Mouse (Mus musculus) kidney, adult 9 months (tissue): ENCODE results near the gene Snai3.

ENCODE experiments used
- DNase-seq: peaks from one replicate; pipeline ENCODE4 v3.0.0; 2022

The Snai3 gene

DNA sequence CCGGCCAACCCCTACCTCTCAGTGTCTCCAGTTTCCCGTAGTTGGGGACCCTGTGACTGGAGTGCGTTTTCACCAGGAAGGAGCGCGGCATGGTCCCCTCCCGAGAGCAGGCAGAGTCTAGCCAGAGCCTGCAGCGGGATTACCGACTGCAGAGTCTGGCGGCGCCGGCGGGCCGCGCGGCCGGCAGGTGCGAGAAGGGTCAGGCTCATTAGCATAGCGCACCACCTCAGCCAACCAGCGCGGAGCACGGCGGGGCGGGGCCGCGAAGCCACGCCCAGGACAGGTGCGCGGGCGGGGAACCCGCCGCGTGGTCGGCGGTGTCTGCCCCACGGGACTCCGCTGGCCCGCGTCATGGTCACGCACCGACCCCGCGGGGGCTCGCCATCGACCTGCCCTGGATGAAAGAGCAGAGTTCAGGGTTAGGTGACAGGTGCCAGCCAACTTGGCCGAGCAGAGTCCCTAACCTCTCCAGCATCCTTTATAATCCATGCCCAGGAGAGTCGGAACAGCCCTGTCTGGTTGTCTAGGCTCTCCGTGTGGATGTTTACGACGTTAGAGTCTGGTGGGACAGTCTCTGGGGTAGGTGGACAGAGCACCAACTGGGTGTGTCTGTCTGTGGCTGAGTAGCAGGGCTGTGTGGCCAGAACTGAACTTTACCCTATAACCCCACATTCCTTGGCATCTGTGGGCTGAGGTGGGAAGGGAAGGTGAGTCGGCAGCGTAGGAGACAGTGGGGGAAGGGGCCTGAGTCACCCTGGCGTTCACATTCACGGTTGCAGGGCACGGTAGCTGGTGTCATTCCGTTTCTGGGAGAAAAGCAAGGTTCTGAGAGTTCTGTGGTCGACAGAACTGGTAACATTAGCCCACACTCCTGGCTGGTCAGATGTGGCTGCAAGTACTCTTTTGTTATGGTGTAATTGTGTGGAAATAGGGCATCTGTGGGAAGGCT lies at the start of gene Snai3:
Gene Snai3 (minus strand): TSS at position 210 of the 949 bp plus-strand sequence.
- DNase-seq: peak; percentile 86

DNA sequence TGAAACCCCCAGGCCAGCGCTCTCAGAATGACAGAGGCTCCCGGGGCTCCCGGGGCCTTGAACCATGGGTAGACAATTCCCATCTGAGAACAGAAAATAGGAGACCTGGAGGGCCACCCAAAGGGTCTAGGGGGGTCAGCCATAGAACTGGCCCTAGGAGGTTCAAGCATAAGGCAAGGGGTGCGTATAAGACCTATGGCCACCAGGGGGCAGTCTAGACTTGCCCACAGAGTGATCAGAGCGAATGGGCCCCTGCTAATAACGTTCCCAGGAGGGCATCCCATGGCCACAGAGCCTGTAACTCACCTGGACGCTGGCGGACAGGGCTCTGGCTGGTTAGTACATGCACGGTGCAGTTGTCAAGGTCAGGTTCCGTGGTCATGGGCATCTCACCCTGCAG lies 40.3 kb upstream of the Snai3 start:
- peak; percentile 88 for DNase-seq

DNA sequence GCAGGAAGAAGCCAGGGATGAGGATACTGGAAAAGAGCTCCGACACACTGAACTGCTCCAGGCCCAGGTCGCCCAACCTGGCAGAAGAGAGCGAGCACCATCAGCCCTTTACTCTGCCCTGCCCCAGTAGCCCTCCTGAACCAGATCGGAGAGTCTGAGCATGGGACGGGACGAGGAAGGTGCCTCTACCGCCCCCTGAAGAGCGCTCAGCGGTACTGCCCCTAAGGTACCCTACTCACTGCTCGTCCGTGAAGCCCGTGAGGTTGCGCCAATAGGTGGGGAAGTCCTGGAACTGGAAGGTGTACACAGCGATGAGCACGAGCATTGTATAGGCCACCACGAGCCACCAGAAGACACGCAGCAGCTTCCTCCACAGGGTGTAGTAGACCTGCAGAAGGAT lies 37.4 kb upstream of the Snai3 start:
- no peak for DNase-seq

DNA sequence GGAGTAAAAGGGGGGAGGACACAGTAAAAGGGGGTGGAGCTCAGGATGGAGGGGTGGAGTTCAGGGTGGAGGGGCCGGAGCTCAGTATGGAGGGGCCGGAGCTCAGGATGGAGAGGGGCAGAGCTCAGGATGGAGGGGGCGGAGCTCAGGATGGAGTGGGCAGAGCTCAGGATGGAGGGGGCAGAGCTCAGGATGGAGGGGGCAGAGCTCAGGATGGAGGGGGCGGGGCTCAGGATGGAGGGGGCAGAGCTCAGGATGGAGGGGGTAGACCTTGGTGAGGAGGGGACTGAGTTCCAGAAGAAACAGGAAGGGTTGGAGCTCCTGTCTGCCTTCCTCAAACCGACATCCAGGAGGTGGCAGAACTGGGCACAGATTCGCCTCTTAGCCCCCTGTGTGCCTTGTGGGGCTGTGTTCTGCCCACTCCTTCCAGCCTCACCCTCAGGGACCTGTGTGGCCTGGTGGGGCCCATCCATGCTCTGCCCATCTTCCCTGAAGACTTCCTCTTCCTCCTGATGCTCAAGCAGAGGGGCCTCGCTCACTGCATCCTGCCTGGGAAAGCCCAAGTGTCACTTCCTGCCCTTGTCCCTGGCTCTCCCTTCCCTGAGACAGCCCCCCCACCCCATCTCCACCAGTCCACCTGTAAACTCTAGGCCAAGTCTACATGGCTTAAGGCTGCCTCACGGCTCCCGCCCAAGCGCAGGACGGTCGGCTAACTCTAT lies 36.6 kb upstream of the Snai3 start:
- no peak for DNase-seq

DNA sequence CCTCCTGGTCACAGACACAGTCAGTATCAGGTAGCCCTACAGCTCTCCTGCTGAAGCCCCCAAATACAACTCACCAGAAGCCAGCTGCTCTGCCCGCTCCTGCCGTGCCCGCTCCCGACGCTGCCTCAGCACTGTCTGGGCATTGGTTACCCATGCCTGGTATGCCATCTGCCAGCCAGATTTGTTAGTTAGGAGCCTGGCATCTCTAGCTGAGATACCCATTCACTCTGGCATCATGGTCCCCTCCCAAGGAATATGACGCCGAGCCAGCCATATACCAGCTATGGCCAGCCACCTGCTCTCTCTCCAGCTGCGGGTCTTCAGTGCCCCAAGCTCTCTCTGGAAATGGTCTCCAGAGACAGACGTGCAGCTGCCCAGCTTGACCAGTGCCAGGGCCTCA lies 27.9 kb upstream of the Snai3 start:
- no peak for DNase-seq

DNA sequence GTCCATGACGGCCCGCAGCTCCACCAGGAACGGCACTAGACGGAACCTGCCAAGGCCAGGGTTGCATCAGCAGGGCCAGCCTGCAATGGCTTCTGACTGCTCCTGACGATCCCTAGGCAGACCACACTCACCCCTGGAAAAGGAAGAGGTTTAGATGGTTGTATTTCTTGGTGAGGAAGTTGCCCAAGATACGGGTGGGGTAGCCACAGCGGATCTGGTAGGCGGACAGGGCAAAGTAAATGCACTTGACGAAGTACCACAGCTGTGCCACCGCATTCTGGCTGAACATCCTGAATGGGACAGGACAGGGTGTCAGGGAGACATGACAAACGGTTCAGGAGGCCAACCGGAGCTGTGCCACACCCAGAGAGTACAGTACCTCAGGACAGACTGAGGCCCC lies 24.3 kb upstream of the Snai3 start:
- DNase-seq: no peak

DNA sequence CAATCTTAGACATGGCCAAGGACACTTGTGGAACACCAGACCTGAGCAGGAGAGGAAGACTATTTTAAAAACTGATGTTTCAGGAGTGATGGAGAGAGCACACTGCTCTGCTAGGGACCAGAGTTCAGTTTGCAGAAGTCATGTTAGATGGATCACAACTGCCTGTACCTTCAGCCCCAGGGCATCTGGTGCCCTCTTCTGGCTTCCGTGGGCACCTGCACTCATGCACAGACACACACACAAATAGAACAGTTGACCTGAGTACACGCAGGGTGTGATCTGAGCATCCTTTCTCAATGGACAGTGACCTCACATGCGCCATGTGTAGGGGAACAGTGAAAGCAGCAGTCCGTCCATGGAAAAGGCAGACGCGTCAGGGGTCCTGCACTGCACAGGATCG lies 23.3 kb upstream of the Snai3 start:
- DNase-seq: no peak

DNA sequence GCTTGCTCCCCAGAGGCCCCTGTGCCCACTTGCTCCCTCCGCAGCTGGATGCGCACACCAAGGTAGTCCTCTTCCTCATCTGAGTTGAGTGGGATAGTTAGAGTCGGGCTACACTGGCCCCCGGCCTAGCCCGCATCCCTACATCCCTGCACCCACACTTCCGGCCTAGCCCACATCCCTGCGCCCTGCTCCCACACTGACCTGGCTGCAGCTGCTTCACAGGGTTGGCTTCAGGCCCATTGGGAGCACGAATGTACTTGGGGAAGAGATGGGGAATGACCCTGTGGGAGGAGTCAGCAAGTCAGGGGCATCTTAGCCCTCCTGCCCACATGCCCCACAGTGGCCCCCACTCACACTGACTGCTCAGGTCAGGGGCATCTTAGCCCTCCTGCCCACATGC lies 21.9 kb upstream of the Snai3 start:
- no peak for DNase-seq

DNA sequence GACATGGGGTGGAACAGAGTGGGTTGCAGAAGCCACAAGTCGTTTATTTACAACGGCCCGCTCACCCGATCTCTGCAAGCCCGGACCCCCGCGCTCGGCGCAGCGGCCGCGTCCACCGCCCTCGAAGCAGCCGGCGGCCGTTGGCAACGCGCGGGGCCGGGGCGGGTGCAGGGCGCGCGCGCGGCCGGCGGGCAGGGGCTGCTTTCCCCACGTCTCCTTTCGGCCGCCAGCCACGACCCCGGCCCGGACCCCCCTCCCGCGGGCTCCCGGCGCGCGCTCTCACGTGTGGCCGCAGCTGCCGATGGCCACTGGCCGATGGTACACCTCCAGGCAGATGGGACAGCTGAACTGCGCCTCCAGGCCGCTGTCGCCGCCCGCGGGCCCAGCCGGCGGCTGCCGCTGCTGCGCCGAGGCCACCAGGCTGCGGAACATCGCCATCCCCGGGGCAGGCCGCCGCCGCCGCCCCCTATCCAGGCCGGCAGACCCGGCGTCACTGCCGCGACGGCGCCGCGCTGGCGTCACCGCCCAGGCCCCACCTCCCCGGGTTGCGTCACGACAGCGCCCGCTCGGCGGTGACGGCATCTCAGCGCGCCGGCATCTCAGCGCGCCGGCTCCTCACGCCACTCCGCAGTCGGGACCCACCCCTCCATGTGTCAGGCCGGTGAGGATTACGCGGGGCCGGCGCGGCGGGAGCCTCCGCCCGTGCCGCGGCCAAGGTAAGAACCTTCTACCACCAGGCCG lies 15.2 kb upstream of the Snai3 start, which contains the start of the genes Rnf166 and Ctu2:
Gene Rnf166 (minus strand): TSS at position 485 of the 741 bp plus-strand sequence.
Gene Ctu2 (plus strand): TSS at position 564 of the 741 bp plus-strand sequence.
- DNase-seq: peak; percentile 87

DNA sequence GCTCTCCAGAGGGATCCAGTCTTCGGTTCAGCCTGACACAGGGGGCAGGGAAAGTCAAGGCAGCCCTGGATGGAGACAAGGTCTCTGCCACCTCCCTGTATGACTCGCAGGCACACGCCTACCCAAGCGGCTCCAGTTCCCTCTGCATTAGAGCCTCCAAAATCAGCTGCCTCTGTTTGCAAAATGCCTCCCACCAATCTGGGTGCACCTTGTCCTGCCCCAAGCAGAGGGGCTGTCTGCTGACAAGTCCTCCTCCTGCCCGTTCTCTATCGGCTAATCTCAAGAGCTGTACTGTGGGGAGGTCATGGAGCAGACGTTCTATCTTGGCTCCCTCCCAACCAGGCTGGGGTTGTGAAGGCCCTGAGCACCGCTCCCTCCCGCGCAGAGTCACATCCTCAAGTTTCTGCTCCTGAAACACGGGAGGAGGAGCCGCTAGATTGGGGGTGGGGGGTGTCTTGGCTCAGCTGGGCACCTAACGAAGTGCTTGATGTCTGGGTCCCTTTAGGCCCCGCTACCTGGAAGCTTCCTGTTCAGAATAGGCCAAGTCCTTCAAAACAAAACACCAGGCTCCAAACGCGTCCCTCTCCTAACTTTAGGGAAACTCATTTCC lies 14.5 kb upstream of the Snai3 start:
- DNase-seq: peak; percentile 44

DNA sequence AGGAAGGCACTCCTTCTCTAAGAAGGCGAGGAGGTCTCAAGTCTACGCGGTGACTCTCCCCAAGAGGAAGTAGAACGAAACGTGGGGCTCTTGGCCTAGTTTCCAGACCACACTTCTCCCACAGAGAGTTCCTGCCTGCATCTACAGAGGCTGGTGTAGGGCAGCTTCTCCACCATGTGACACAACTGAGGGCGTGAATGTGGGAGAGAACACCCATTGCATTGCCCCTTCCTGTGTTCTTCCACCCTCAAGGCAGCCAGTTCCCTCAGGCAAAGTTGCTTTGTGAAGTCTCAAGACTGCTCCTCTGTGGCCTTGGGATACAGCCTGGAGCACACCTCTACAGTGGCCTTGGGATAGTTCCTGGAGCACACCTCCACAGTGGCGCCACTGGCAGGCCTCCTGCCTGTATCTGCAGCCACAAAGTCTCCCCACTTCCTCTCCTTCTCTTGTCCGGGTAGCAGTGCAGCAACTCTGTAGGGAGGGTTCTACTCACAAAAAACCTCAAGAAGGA lies 13.4 kb upstream of the Snai3 start:
- no peak for DNase-seq

DNA sequence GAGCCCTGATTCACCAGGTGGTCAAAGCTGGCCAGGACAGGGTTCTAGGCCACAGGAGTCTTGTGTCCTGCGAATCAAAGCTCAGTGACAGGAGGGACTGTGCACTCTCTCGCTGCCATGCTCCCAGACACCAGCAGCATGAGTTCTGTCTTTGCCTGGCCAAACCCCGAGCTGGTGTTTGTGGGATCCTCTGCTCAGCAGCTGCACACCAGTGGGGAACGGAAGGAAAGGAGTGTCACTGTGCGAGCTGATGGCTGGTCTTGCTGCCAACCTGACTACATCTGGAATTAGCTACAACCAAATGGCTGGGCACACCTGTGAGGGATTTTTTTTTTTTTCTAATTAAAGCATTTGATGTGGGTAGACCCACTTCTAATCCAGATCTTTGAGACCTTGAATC lies 10.2 kb upstream of the Snai3 start:
- no peak for DNase-seq

DNA sequence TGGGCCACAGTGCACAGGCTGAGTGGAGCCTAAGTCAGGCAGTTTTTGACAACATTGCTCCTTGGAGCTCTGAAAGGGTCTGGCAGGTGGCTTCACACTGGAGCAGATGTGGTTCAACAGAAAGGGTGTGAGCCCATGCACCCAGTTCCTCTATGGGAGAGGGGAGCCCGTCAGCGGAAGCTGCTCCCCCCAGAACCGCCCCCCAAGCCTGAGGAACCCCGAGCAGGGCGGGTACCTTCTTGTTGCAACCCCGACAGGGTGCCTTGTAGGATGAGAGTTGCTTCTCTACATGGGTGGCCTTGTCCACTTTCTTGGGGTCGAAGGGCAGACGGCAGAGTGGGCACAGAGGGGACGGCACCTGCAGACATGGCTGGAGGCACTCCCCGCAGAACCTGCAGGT lies 9.4 kb upstream of the Snai3 start:
- no peak for DNase-seq

DNA sequence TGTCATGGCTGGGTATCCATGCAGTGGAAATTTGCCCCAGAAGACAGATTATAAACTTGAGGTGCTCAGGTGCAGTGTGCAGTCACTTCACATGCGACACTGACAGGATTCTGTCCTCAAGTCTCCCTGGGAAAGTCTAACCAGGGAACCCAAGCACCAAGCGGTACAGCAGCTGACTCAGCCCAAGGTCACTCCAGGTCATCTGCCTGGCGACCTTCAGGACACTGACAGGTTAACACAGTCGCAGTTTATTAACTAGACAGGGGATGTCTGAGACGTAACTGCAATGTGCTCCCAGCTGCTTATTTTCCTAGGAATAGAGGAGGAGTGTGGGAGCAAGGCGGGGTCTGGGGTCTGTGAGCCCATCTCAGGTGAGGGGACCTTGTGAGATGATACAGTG lies 8.9 kb upstream of the Snai3 start:
- DNase-seq: peak; percentile 47

DNA sequence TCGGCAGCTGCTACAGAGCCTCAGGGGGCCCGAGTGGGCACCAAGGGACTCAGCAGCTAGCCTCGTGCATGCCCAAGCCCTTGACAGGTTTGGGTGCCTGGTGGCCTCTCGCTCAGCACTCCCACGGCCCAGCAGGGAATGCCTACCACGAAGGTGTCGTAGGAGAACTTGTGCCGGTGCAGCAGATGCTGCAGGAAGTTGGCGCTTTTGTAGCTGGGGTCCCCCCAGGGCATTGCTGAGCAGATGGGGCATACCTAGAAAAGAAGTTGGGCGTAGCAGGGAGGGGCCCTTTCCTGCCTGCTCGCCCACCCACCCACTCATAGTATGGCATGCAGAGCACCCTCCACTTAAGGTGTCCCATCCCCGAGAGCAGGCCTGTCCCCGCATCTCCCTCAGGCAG lies 7.3 kb upstream of the Snai3 start:
- no peak for DNase-seq

DNA sequence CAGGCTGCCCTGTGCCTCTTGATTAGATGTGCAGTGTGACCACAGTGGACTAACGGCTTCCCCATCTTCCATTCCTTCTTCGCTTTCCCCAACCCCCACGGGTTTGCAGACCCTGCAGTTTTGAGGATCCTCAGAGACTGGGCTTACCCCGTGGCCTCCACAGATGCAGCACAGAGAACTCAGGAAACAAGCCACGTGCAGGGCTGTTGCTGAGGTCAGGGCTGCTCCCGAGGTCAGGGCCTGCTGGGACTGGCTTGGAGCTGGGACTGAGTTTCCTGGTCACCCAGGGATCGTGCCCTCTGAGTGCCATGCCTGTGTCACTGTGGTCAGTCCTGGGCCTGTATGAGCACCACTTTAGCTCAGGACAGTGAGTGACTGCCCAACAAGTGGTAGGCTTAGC lies 4.5 kb upstream of the Snai3 start:
- DNase-seq: no peak

DNA sequence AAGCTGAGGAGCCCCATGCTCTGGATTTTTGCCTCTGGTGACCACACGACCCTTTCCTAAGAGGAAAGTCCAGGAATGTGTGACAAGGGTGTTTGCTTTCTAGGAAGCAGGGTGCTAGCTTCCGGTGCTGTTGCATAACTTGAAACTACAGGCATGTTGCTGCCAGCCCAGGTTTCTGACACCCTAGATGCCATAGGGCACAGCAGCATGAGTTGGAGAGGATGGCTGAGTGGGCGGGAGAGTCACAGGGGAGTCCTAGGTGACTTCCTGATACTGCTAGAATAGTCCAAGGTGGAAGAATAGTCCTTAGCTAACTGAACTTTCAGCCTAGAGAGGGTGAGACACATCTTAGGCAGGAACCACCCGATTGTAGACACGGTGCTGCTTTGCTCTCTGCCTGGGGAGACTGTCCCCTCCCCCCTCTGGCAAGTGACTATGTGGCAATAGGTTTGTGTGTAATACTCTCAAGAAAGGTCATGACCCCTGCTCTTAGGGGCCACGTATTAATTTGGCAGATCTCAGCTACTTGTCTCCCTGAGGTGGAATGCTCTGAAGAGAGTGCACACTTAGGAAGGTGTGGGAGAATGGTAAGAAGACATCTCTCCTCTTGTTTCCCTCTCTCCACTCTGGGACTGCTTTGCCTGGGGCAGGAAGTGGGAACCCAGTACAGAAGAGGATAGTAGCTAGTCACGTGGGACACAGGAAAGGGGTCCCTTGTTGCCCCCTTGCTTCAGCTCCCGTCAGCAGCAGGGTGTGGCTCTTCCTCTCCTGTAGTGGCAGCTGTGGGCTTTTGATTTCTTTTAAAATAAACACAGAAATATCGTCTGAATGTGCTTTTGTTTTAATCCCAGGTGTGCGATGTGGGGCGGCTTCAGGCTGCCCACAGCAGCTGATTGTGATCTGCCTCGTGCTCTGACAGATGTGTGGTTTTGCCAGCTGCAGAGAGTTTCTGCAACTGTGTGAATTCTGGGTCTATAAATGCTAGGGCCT lies 3.4 kb upstream of the Snai3 start:
- DNase-seq: no peak

DNA sequence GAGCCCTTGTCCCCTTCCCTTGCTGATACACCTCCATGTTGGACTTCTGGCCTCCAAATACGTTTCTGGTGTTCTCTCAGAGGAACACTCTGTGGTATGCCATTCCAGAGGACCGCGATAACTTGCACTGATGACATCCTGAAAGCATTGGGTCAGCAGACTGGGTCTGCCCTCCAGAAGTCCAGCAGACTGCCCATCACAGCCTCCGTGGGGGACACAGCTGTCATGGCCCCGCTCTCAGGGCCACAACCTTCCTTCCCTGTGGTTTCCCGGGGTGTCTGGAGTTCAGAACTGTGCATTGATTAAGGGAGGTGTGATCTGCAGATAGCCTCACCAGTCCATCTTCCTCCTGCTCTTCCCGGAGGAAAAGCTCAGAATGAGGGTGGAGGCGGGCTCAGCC lies 2.0 kb upstream of the Snai3 start:
- DNase-seq: no peak

DNA sequence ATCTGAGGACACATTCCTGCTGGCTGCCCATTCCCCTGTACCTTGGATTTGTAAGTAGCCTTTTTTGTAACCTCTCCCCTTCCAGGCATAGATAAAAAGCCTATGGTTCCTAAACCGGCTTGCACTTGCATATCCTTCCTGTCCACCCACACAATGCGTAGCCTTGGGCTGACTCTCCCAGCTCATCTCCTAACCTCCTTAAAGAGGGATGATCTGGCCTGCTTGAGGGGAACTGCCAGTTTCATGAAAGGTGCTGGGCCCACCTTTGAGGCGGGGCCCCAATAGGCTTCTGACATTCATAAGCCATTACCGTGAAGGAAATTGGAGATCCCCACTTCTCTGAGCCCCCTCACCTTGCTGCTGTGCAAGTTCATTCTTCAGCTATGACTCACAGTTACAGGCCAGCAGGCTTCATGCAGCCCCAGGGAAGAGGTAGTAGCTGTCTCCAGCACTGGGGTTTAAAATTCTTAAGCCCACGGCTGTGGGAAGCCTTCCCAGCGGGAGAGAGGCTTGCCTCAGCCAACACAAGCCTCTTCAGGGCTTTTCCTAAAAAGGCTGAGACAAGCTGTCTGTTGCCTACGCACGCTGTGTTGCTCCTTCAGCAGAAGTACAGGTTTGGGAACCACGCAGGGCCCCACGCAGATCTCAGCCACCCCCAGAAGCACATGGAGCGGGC lies 1.1 kb upstream of the Snai3 start:
- DNase-seq: no peak

DNA sequence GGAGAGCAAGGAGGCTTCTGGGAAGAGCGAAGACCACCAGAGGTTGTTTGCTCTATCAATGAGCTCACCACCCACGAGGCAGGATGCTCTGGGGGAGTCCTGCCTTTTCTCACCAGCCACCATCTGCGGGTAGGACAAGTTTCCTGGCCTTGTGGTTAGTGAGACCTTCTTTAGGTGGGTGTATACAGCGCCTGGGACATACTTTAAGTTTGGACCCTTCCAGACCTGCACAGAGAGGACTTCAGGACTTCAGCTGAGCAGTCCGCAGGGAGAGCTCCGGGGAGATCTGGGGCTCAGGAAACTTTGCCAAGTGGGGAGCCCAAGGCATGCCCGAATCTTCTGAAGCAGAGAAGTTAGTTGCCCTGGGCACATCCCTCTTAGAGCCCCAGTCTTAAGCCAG lies 543 bp downstream of the Snai3 start:
- no peak for DNase-seq
